Mouse (Mus musculus) hindbrain, embryonic 14.5 days (tissue): Measurements from ENCODE around the gene Ctse. TPM values are rescaled to one million over a fixed set of nuclear protein-coding genes. Genes with fewer than 3 reads are reported as not detected.

ENCODE experiments used
- ATAC-seq: fragments of 200-750 bp; cut with Nextera tagmentation; 2 replicates; pipeline ENCODE4 v1.8.0; 2017; ENCODE audit warnings: moderate number of reproducible peaks, mild to moderate bottlenecking, moderate TSS enrichment, moderate library complexity; ENCODE audit not compliant: low FRiP score
- DNase-seq: peaks from one replicate; pipeline ENCODE4 v3.0.0-alpha.2; 2015; ENCODE audit warnings: low spot score
- H3K27ac ChIP-seq: fragments of 300-500 bp; sonication (generic); 2 replicates; pipeline ENCODE4 v1.5.1; 2014; ENCODE audit warnings: mild to moderate bottlenecking, moderate library complexity
- H3K27me3 ChIP-seq: fragments of 300-500 bp; sonication (generic); 2 replicates; pipeline ENCODE4 v1.6.1; 2014; ENCODE audit warnings: mild to moderate bottlenecking, low read length, mixed read lengths; ENCODE audit not compliant: control insufficient read depth, insufficient read depth
- H3K36me3 ChIP-seq: fragments of 300-500 bp; sonication (generic); replicated peaks from 2 replicates; pipeline ENCODE4 v1.6.1; 2014; ENCODE audit not compliant: control insufficient read depth, insufficient read depth
- H3K4me1 ChIP-seq: fragments of 300-500 bp; sonication (generic); replicated peaks from 2 replicates; pipeline ENCODE4 v1.6.1; 2014; ENCODE audit warnings: antibody characterized with exemption, low read length, mixed read lengths; ENCODE audit not compliant: control insufficient read depth, insufficient read depth
- H3K4me2 ChIP-seq: fragments of 300-500 bp; sonication (generic); replicated peaks from 2 replicates; pipeline ENCODE4 v1.6.1; 2014; ENCODE audit warnings: mild to moderate bottlenecking, moderate library complexity
- H3K4me3 ChIP-seq: fragments of 300-500 bp; sonication (generic); replicated peaks from 2 replicates; pipeline ENCODE4 v1.5.1; 2014; ENCODE audit warnings: mild to moderate bottlenecking, low read length
- H3K9ac ChIP-seq: fragments of 300-500 bp; sonication (generic); 2 replicates; pipeline ENCODE4 v1.6.1; 2014
- H3K9me3 ChIP-seq: fragments of 300-500 bp; sonication (generic); 2 replicates; pipeline ENCODE4 v1.6.1; 2016; ENCODE audit warnings: low read length; ENCODE audit not compliant: control insufficient read depth
- WGBS: fragments of 180-500 bp; shearing (Covaris S2); extraction: QIAGEN DNeasy Blood & Tissue Kit; methylation state at CpG from one replicate; pipeline ENCODE4 v1.1.7; 2014; 5-methylcytosine and 5-hydroxymethylcytosine counted together
- polyA plus RNA-seq: library from polyadenylated mRNA; unstranded; fragments of >200 nt; fragmentation: Nextera tagmentation; extraction: Ambion mirVana; gene quantifications from 2 replicates; pipeline ENCODE4 v1.2.1, GENCODE M21; 2014

The Ctse gene
- 0.16 TPM in 1 of 2 replicates, not detected in the other for polyA plus RNA-seq

DNA sequence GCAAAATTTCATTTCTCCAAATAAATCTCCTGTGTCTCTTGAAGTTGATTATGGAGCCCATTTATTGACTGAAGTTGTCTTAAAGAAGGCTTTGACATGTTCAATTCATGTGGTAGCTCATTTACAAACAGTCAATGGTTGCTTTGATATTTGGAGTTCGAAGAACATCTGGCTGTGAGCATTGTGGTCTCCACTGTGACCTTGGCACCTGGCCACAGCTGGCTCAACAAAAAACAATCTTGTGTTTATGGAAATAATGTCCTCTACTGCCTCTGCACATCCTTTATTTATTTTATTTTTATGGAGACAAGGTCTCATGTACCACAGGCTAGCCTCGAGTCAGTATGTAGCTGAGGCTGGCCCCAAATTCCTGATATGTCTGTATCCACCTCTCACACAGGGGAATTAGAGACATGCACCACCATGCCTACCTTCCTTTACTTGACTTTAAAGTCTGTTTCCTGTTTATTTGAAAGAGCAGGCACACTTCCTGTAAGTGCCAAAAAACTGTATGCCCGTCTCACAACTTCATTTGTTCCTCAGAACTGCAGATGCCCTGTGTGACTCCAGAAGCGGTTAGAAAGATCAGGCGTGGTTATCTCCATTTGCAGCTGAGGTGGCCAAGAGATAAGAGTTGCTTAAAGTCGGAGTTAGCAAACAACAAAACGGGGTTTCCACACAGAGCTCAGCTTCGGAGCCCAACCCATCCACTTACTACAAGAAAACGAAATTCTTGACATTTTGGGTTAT, at the start of gene Ctse:
Gene Ctse (plus strand): TSS at position 516 of the 750 bp plus-strand sequence.
- WGBS: 87% methylated on average over 9 of the region's 9 CpGs
- DNase-seq (no peak), ATAC-seq (no peak)
- H3K27ac ChIP-seq: no peak within 1 kb of the TSS
- H3K4me1 ChIP-seq: no peaks in the 10 kb centered on the region
- no peaks in the 10 kb centered on the region for H3K36me3 ChIP-seq
- no peaks in the 10 kb centered on the region for H3K9me3 ChIP-seq
- no peak within 1 kb of the TSS for H3K9ac ChIP-seq
- no peaks in the 10 kb centered on the region for H3K27me3 ChIP-seq
- H3K4me2 ChIP-seq: no peak within 1 kb of the TSS
- no peak within 1 kb of the TSS for H3K4me3 ChIP-seq

DNA sequence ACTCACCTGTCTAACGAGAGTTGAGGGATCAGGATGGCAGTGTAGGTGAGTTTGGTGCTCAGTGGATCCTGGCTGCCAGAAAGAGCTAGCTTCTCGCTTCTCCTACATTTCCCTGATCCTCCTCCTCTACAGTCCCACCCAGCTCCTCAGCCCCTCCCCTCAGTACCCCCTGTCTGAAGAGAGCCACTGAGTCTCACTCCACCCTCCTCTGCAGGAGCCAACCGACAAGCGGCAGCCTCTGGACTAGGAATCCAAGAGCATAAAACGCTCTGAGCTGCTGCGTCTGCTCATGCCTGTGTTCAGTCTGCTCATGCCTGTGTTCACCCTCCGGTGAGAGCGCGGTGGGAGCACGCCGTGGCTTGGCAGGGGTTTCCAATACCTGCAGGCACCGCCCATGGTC, 39.2 kb upstream of the Ctse start, which contains the start of gene Avpr1b:
Gene Avpr1b (plus strand): TSS at position 335 of the 400 bp plus-strand sequence.
- Histone ChIP-seq H3K4me3 (no peak within 1 kb of the TSS), H3K9ac (no peak within 1 kb of the TSS), H3K36me3 (no peaks in the 10 kb centered on the region), H3K27me3 (no peaks in the 10 kb centered on the region), H3K4me1 (no peaks in the 10 kb centered on the region), H3K9me3 (no peaks in the 10 kb centered on the region), H3K27ac (no peak within 1 kb of the TSS), H3K4me2 (no peak within 1 kb of the TSS)
- ATAC-seq (0 out of 2 replicates have a peak, but pooled peaks have one; percentile 31), DNase-seq (no peak)
- 44% methylated on average over 12 of the region's 12 CpGs for WGBS

DNA sequence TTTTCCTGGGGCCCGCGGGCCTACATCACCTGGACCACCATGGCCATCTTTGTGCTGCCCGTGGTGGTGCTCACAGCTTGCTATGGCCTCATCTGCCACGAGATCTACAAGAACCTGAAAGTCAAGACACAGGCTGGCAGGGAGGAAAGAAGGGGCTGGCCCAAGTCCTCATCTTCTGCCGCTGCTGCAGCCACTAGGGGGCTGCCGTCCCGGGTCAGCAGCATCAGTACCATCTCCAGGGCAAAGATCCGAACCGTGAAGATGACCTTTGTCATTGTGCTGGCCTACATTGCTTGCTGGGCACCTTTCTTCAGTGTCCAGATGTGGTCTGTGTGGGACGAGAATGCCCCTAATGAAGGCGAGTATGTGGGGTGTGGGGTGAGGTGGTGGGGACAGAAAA, 37.8 kb upstream of the Ctse start:
- DNase-seq: no peak
- WGBS: 28% methylated on average over 11 of the region's 11 CpGs
- Histone ChIP-seq H3K9me3 (no peaks in the 10 kb centered on the region), H3K9ac (no peak overlapping the region), H3K4me2 (no peak overlapping the region), H3K4me3 (no peak overlapping the region), H3K4me1 (no peaks in the 10 kb centered on the region), H3K27me3 (no peaks in the 10 kb centered on the region), H3K27ac (no peak overlapping the region), H3K36me3 (no peaks in the 10 kb centered on the region)
- ATAC-seq: no peak

DNA sequence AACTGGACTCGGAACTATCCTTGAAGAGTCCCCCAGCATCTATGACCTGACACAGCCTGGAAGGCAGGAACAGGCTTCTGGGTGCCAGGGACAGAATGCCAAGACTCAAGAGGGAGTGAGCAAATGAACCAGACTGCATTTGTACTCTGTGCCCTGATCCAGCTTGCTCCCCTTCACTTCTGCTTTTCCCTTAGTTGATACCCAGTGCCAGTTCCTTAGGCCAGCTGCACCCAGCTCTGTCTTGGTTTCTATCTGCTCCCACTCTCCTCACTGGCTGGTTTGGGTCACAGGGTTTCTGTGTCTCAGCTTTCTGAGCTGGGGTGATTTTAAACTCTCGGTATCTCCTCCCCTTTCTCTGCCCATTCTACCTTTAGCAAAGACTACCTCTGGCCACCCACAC, 31.4 kb upstream of the Ctse start:
- H3K27ac ChIP-seq: no peak overlapping the region
- no peak overlapping the region for H3K4me2 ChIP-seq
- ATAC-seq: no peak
- WGBS: 98% methylated on average over 2 of the region's 2 CpGs
- H3K27me3 ChIP-seq: no peaks in the 10 kb centered on the region
- H3K9ac ChIP-seq: no peak overlapping the region
- H3K36me3 ChIP-seq: no peaks in the 10 kb centered on the region
- H3K9me3 ChIP-seq: no peaks in the 10 kb centered on the region
- no peak for DNase-seq
- no peak overlapping the region for H3K4me3 ChIP-seq
- no peaks in the 10 kb centered on the region for H3K4me1 ChIP-seq

DNA sequence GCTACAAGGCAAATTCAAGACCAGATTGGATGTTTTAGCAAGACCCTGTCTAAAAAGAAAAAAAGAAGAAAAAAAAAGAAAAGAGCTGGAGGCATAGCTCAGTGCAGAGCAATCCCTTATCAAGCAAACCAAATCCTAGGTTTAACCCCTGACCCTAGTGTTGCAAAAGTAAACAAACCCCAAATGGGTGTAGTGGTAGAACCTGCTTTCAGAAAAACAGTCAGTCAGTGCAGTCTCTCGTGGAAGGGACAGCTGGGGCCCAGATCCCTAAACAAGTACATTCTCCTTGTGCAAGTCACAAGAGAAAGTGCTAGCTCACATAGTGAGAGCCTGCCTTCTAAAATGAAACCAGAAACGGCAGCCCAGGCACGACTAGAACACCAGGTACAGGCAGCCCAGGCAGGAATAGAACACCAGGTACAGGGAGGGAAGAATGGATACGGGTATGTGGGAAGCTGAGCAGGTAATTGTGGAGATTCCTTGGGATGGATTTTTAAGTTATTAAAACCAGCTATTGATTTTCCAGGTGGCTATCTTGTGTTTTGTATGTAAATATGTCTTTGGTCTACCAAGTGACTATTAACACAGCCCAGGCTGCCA, 25.4 kb upstream of the Ctse start:
- WGBS: 69% methylated on average over 4 of the region's 4 CpGs
- H3K27me3 ChIP-seq: no peaks in the 10 kb centered on the region
- no peak for ATAC-seq
- no peaks in the 10 kb centered on the region for H3K36me3 ChIP-seq
- H3K27ac ChIP-seq: no peak overlapping the region
- no peaks in the 10 kb centered on the region for H3K4me1 ChIP-seq
- H3K4me2 ChIP-seq: no peak overlapping the region
- DNase-seq: no peak
- H3K9me3 ChIP-seq: no peaks in the 10 kb centered on the region
- no peak overlapping the region for H3K9ac ChIP-seq
- no peak overlapping the region for H3K4me3 ChIP-seq

DNA sequence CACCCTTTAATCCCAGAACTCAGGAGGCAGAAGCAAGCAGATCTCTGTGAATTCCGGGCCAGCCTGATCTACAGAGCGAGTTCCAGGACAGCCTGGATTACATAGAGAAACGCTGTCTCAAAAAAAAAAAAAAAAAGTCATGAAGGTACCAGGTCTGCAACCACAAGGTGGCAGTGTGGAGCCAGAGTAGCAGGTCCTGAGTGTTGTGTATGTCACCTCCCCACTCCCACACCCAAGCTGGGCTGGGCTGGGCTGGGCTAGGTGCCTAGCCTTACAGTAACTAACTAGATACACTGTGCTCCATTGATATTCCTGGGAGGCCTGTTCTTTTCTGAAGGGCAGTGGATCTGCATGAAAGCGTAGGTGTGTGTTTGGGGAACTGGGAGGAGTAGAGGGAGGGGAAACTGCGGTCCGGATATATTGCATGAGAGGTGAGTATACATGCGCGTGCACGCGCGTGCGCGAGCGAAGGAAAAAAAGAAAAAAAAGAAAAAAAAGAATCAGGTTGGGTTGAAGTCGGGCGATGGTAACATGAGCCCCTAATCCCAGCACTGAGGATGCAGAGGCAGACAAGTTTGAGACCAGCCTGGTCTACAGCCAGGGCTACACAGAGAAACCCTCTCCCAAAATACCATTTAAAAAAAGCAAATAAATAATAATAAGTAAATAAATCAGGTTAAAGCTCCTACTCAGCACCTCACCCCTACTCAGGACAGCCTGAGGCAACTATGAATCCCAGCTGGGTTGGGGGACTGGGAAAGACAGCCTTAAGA, 24.6 kb upstream of the Ctse start:
- peak; percentile 68; the same call in 1 of the 2 replicates for ATAC-seq
- WGBS: 85% methylated on average over 16 of the region's 16 CpGs

DNA sequence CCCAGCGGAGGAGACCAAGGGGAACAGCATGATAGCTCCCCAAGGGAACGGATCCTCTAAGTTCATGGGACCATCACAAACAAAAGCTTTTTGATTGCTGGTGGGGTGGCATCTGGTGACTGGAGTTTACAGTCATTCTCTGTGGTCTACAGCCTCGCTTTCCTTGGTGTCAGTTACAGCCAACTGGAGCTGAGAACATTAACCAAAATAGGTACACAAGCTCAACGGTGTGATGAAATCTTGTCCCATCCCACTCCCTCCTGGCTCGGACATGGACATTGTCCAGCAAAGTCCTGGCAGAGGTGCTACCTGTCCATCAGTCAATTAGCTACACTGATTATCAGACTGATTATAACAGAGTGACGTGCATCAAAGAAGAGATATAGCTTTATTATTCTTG, 23.5 kb upstream of the Ctse start:
- Histone ChIP-seq H3K36me3 (no peaks in the 10 kb centered on the region), H3K27me3 (no peaks in the 10 kb centered on the region), H3K9ac (no peak overlapping the region), H3K9me3 (0 out of 2 replicates have a peak, but pooled peaks cover 4% of the 10 kb centered on the region), H3K27ac (no peak overlapping the region), H3K4me1 (no peaks in the 10 kb centered on the region), H3K4me3 (no peak overlapping the region), H3K4me2 (no peak overlapping the region)
- DNase-seq (no peak), ATAC-seq (no peak)
- 87% methylated on average over 6 of the region's 6 CpGs for WGBS

More for the DNA sequence above, 24.6 kb upstream of the Ctse start:
- H3K4me2 ChIP-seq: no peak overlapping the region
- no peak overlapping the region for H3K4me3 ChIP-seq
- H3K27ac ChIP-seq: no peak overlapping the region
- no peaks in the 10 kb centered on the region for H3K4me1 ChIP-seq
- H3K27me3 ChIP-seq: no peaks in the 10 kb centered on the region
- H3K9me3 ChIP-seq: no peaks in the 10 kb centered on the region
- H3K9ac ChIP-seq: no peak overlapping the region
- peak; percentile 72 for DNase-seq
- no peaks in the 10 kb centered on the region for H3K36me3 ChIP-seq

DNA sequence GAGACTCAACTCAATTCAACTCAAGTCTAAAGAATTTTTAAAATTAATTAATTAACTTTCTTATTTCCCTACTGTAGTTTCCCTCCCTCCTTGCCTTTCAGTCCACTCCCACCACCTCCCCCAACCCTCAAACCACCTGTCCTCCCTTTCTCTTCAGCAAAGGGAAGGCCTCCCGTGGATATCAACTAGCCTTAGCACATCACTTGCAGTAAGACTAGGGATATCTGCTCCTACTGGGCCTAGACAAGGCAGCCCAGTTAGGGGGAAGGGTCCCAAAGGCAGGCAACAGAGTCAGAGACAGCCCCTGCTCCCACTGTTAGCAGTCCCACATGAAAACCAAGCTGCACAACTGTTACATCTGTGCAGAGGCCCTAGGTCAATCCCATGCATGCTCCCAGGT, 22.0 kb upstream of the Ctse start:
- Histone ChIP-seq H3K27me3 (no peaks in the 10 kb centered on the region), H3K27ac (no peak overlapping the region), H3K4me1 (no peaks in the 10 kb centered on the region), H3K36me3 (no peaks in the 10 kb centered on the region), H3K9ac (no peak overlapping the region), H3K9me3 (0 out of 2 replicates have a peak, but pooled peaks cover 6% of the 10 kb centered on the region), H3K4me2 (no peak overlapping the region), H3K4me3 (no peak overlapping the region)
- no peak for ATAC-seq
- WGBS: 65% methylated on average over 1 of the region's 1 CpGs
- no peak for DNase-seq

DNA sequence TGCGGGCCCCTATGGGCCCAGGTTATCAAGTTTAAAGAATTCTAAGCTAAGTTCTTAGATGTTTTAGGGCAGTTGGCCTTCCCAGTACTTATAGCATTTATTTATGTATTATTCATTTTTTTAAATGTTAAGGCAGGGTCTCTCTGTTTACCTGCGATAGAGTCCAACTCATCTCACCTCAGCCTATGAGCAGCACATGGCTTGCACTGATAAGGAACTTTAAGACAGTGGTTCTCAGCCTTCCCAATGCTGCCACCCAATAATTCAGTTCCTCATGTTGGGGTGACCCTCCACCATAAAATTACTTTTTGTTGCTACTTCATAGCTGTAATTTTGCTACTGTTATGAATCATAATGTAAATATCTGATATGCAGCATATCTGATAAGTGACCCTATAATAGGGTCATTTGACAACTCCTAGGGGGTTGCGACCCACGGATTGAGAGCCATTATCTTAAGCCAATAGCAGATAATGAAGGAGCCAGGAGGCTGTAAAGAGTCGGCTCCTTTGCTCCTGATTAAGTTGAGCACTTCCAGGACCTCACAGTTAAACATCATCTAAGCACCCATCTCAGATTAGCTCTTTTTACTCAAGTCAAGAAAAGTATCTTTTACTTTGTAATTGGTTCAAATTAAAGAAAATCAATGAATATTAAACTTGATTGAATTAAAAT, 21.4 kb upstream of the Ctse start:
- Histone ChIP-seq H3K27me3 (no peaks in the 10 kb centered on the region), H3K9ac (no peak overlapping the region), H3K27ac (no peak overlapping the region), H3K4me1 (no peaks in the 10 kb centered on the region), H3K4me2 (no peak overlapping the region), H3K9me3 (0 out of 2 replicates have a peak, but pooled peaks cover 6% of the 10 kb centered on the region), H3K36me3 (no peaks in the 10 kb centered on the region), H3K4me3 (no peak overlapping the region)
- 86% methylated on average over 5 of the region's 5 CpGs for WGBS
- DNase-seq (no peak), ATAC-seq (no peak)
